18 mouse cellular contexts compared by ENCODE assay signal in genomic region chr7:79548893-79549555, GRCm38 (mm10).
A peak's percentile ranks its signal among the peaks of the same experiment; 100 is the strongest.
DNase-seq lines count a peak whose midpoint lies in the region; ATAC-seq and TF ChIP-seq lines count a peak whose summit lies in the region.
"Had no signal": no experiment of that assay in that cellular context is flagged by ENCODE, and none has a peak within 500 bp of the region (broad histone marks: within the 10 kb centered on the region; RNA-seq: fewer than 3 reads in every experiment).

No protein-coding gene starts in this region.

- 36% methylated on average over 12 of the region's 12 CpGs for WGBS in heart, embryonic 12.5 days
- 15% methylated on average over 12 of the region's 12 CpGs for WGBS in forebrain, postnatal 0 days
- WGBS in midbrain, embryonic 11.5 days, result 10% methylated on average over 12 of the region's 12 CpGs
- WGBS in neural tube, embryonic 15.5 days, result 28% methylated on average over 12 of the region's 12 CpGs

- H3K9ac ChIP-seq in heart, embryonic 12.5 days, result no peak overlapping the region
- H3K9ac ChIP-seq in forebrain, postnatal 0 days, result no peak overlapping the region
- peak overlapping the region; percentile 24 for H3K9ac ChIP-seq in midbrain, embryonic 11.5 days (ENCODE audit: low read length)
- no peak overlapping the region for H3K9ac ChIP-seq in neural tube, embryonic 15.5 days (replicated peaks)
- H3K9ac ChIP-seq: intestine, embryonic 15.5 days; limb, embryonic 13.5 days; liver, embryonic 15.5 days had no signal

- H3K4me2 ChIP-seq in heart, embryonic 12.5 days, result no peak overlapping the region
- H3K4me2 ChIP-seq in forebrain, postnatal 0 days (ENCODE audit: low read depth), result no peak overlapping the region
- H3K4me2 ChIP-seq in midbrain, embryonic 11.5 days, result peak overlapping the region; percentile 15
- H3K4me2 ChIP-seq in neural tube, embryonic 15.5 days, result no peak overlapping the region
- H3K4me2 ChIP-seq: intestine, embryonic 15.5 days; limb, embryonic 13.5 days; liver, embryonic 15.5 days had no signal

- ATAC-seq in heart, embryonic 12.5 days (ENCODE audit: insufficient number of reproducible peaks, low FRiP score), result no peak
- no peak for ATAC-seq in forebrain, postnatal 0 days
- ATAC-seq in midbrain, embryonic 11.5 days (ENCODE audit: low FRiP score), result peak; percentile 67
- ATAC-seq in neural tube, embryonic 15.5 days (ENCODE audit: low FRiP score), result no peak
- ATAC-seq: intestine, embryonic 15.5 days had no signal

- peak; percentile 64 for DNase-seq in heart, adult 11 months
- DNase-seq in forebrain, postnatal 0 days, result no peak
- no peak for DNase-seq in midbrain, embryonic 11.5 days (ENCODE audit: low spot score, missing footprints)
- no peak for DNase-seq in spleen, postnatal 36 days (ENCODE audit: low spot score in 2 of 2)
- DNase-seq in frontal cortex, postnatal 25 days (ENCODE audit: low spot score in 2 of 2), result no peak
- DNase-seq in spleen, postnatal 14 days (ENCODE audit: low spot score in 2 of 2), result no peak
- DNase-seq: cerebellum, adult 11-12 months; gastrocnemius, adult 2 months; heart, adult 2 months; lung, postnatal 14 days; right cerebral cortex, adult 18-20 months; thymus, postnatal 36 days had no signal

- no peaks in the 10 kb centered on the region for H3K4me1 ChIP-seq in heart, embryonic 12.5 days (replicated peaks)
- H3K4me1 ChIP-seq in forebrain, postnatal 0 days (ENCODE audit: insufficient read depth), result peaks cover 36% of the 10 kb centered on the region
- H3K4me1 ChIP-seq in midbrain, embryonic 11.5 days (ENCODE audit: control insufficient read depth, insufficient read depth, low read length), result peaks cover 39% of the 10 kb centered on the region
- peaks cover 37% of the 10 kb centered on the region for H3K4me1 ChIP-seq in neural tube, embryonic 15.5 days
- H3K4me1 ChIP-seq: intestine, embryonic 15.5 days; limb, embryonic 13.5 days; liver, embryonic 15.5 days had no signal

- H3K9me3 ChIP-seq in heart, embryonic 12.5 days (replicated peaks), result 0 out of 2 replicates have a peak, but pooled peaks cover 3% of the 10 kb centered on the region
- H3K9me3 ChIP-seq in forebrain, postnatal 0 days (ENCODE audit: low read length), result no peaks in the 10 kb centered on the region
- H3K9me3 ChIP-seq in midbrain, embryonic 11.5 days (ENCODE audit: control insufficient read depth, low read length), result no peaks in the 10 kb centered on the region
- H3K9me3 ChIP-seq in neural tube, embryonic 15.5 days (replicated peaks), result no peaks in the 10 kb centered on the region
- H3K9me3 ChIP-seq: intestine, embryonic 15.5 days; limb, embryonic 13.5 days; liver, embryonic 15.5 days had no signal

- no peaks in the 10 kb centered on the region for H3K36me3 ChIP-seq in heart, embryonic 12.5 days
- H3K36me3 ChIP-seq in forebrain, postnatal 0 days (ENCODE audit: insufficient read depth), result no peaks in the 10 kb centered on the region
- H3K36me3 ChIP-seq in midbrain, embryonic 11.5 days (ENCODE audit: control insufficient read depth, insufficient read depth, low read length), result no peaks in the 10 kb centered on the region
- no peaks in the 10 kb centered on the region for H3K36me3 ChIP-seq in neural tube, embryonic 15.5 days
- H3K36me3 ChIP-seq: intestine, embryonic 15.5 days; limb, embryonic 13.5 days; liver, embryonic 15.5 days had no signal

- H3K27me3 ChIP-seq in heart, embryonic 12.5 days (replicated peaks), result peaks cover 98% of the 10 kb centered on the region
- no peaks in the 10 kb centered on the region for H3K27me3 ChIP-seq in forebrain, postnatal 0 days (ENCODE audit: insufficient read depth, low read length)
- H3K27me3 ChIP-seq in midbrain, embryonic 11.5 days (ENCODE audit: control insufficient read depth, insufficient read depth, low read length), result peaks cover 62% of the 10 kb centered on the region
- peaks cover 21% of the 10 kb centered on the region; the same call in 1 of the 2 replicates for H3K27me3 ChIP-seq in neural tube, embryonic 15.5 days (replicated peaks)

- no peak overlapping the region for H3K27ac ChIP-seq in heart, embryonic 12.5 days (ENCODE audit: poor library complexity, severe bottlenecking)
- H3K27ac ChIP-seq in forebrain, postnatal 0 days (ENCODE audit: low read depth, low read length), result peak overlapping the region; percentile 50; the same call in 1 of the 2 replicates
- H3K27ac ChIP-seq in midbrain, embryonic 11.5 days (ENCODE audit: low read depth, low read length), result peak overlapping the region; percentile 80
- peak overlapping the region; percentile 23 for H3K27ac ChIP-seq in neural tube, embryonic 15.5 days (replicated peaks)
- H3K27ac ChIP-seq: gastrocnemius, adult 2 months; heart, adult 2 months; intestine, embryonic 15.5 days; limb, embryonic 13.5 days; liver, embryonic 15.5 days had no signal

- TF ChIP-seq CTCF in forebrain, postnatal 0 days (IDR thresholded peaks at IDR 0.05; ENCODE audit: low read depth), result no peak

- no peak overlapping the region for H3K4me3 ChIP-seq in heart, embryonic 12.5 days
- H3K4me3 ChIP-seq in forebrain, postnatal 0 days (ENCODE audit: low read depth, low read length), result no peak overlapping the region
- H3K4me3 ChIP-seq in midbrain, embryonic 11.5 days (ENCODE audit: low read depth, low read length), result no peak overlapping the region
- H3K4me3 ChIP-seq in neural tube, embryonic 15.5 days (replicated peaks), result no peak overlapping the region
- H3K4me3 ChIP-seq: erythroblast, embryonic 14.5 days; gastrocnemius, adult 2 months; heart, adult 2 months; intestine, embryonic 15.5 days; limb, embryonic 13.5 days; liver, embryonic 15.5 days had no signal
